Mouse (Mus musculus) monocyte, adult 59 days (primary cell): ENCODE data around the gene Ssxb8. TPM values are rescaled to one million over a fixed set of nuclear protein-coding genes. Genes with fewer than 3 reads are reported as not detected.

Experiments used
- total RNA-seq, 2 experiments: library from RNA; stranded (reverse); gene quantifications; one replicate each; pipeline ENCODE4 v1.2.4; 2023

Ssxb8 gene
- total RNA-seq = not detected

GRCm38 (mm10) chrX:8690744-8691143 lies at the start of gene Ssxb8:
Ssxb8 (minus strand) TSS chrX:8690844.

Other genes starting within 250 kb of the Ssxb8 start
- gene Ssxb2, start 229.1 kb downstream of the Ssxb8 start, total RNA-seq = not detected
- not detected for gene Gm14459, start 165.9 kb downstream of the Ssxb8 start, total RNA-seq
- not detected for gene Ssxb6, start 142.6 kb downstream of the Ssxb8 start, total RNA-seq
- gene Ssxb3, start 99.0 kb downstream of the Ssxb8 start, total RNA-seq = not detected
- gene Ssx9, start 57.6 kb upstream of the Ssxb8 start, total RNA-seq = not detected
- not detected for gene Ssxb5, start 112.8 kb upstream of the Ssxb8 start, total RNA-seq
- gene Gm6592, start 153.2 kb upstream of the Ssxb8 start, total RNA-seq = not detected
- gene Gm5751, start 183.4 kb upstream of the Ssxb8 start, total RNA-seq = not detected
- under 1 TPM; 0.27 to 0.60 TPM for gene B630019K06Rik, start 201.5 kb upstream of the Ssxb8 start, total RNA-seq